Mouse (Mus musculus) megakaryocyte, adult 5-6 weeks (primary cell): Measurements from ENCODE around the gene Ccdc163. TPM values are rescaled to one million over a fixed set of nuclear protein-coding genes. Genes with fewer than 3 reads are reported as not detected.

Source experiments
- ATAC-seq: 2 replicates; pipeline ENCODE4 v1.8.0; 2016; ENCODE audit warnings: mild to moderate bottlenecking, inconsistent platforms; ENCODE audit not compliant: poor library complexity, severe bottlenecking
- total RNA-seq, 2 experiments: library from RNA; stranded (forward) in 1 of 2; stranded (reverse) in 1 of 2; fragments of 153-499, 151-499 nt in 1 of 2; fragments of 221-1000, 200-1000 nt in 1 of 2; gene quantifications; 2 replicates each; pipeline versions ENCODE4 v1.2.3 to v1.2.4; 2015 to 2017

The Ccdc163 gene
- total RNA-seq, 2 experiments from 2014 or later, result 19.2 to 34.7 TPM

- peak; percentile 82 for ATAC-seq
These were observed 60.2 kb downstream of the Ccdc163 start for GRCm38 (mm10) chr4:116768510-116768909.

- ATAC-seq, result peak; percentile 76
These were observed 60.8 kb downstream of the Ccdc163 start for GRCm38 (mm10) chr4:116769060-116769459.

GRCm38 (mm10) chr4:116776391-116776790 lies 68.1 kb downstream of the Ccdc163 start:
- no peak for ATAC-seq

- ATAC-seq, result peak; percentile 72
These were observed 68.8 kb downstream of the Ccdc163 start for GRCm38 (mm10) chr4:116777079-116777478.

- ATAC-seq, result no peak
These were observed 72.2 kb downstream of the Ccdc163 start for GRCm38 (mm10) chr4:116780541-116780940.

GRCm38 (mm10) chr4:116781366-116781765 lies 73.1 kb downstream of the Ccdc163 start:
- ATAC-seq, result peak; percentile 76

- no peak for ATAC-seq
These were observed 73.9 kb downstream of the Ccdc163 start for GRCm38 (mm10) chr4:116782171-116782570.

GRCm38 (mm10) chr4:116786587-116786986 lies 78.3 kb downstream of the Ccdc163 start:
- no peak for ATAC-seq

- ATAC-seq, result peak; percentile 95
These were observed 79.9 kb downstream of the Ccdc163 start for GRCm38 (mm10) chr4:116787985-116788760.

GRCm38 (mm10) chr4:116788956-116789355 lies 80.6 kb downstream of the Ccdc163 start:
- peak; percentile 74 for ATAC-seq

GRCm38 (mm10) chr4:116792453-116792852 lies 84.1 kb downstream of the Ccdc163 start:
- no peak for ATAC-seq

- no peak for ATAC-seq
These were observed 86.0 kb downstream of the Ccdc163 start for GRCm38 (mm10) chr4:116794273-116794672.

GRCm38 (mm10) chr4:116796442-116797110 lies 88.3 kb downstream of the Ccdc163 start:
- no peak for ATAC-seq

GRCm38 (mm10) chr4:116799901-116800300 lies 91.6 kb downstream of the Ccdc163 start:
- ATAC-seq, result peak; percentile 87

Other genes starting within 250 kb of the Ccdc163 start
- 22.1 and 28.7 TPM in 2 replicates for gene Mast2, start 244.3 kb upstream of the Ccdc163 start, total RNA-seq (2015)
- 10.5 and 11.7 TPM in 2 replicates for gene Mast2, start 244.3 kb upstream of the Ccdc163 start, total RNA-seq (2017)
- gene Ipp, start 201.0 kb upstream of the Ccdc163 start, total RNA-seq (2015), result 5.8 and 7.5 TPM in 2 replicates
- gene Ipp, start 201.0 kb upstream of the Ccdc163 start, total RNA-seq (2017), result 10.2 and 10.8 TPM in 2 replicates
- gene Tmem69, start 152.6 kb upstream of the Ccdc163 start, total RNA-seq (2015), result 17.5 and 20.8 TPM in 2 replicates
- gene Tmem69, start 152.6 kb upstream of the Ccdc163 start, total RNA-seq (2017), result 5.5 and 10.2 TPM in 2 replicates
- gene Gpbp1l1, start 150.9 kb upstream of the Ccdc163 start, total RNA-seq (2015), result 78.7 and 84.3 TPM in 2 replicates
- gene Gpbp1l1, start 150.9 kb upstream of the Ccdc163 start, total RNA-seq (2017), result 139 and 162 TPM in 2 replicates
- 2.7 and 3.3 TPM in 2 replicates for gene Ccdc17, start 111.9 kb upstream of the Ccdc163 start, total RNA-seq (2015)
- 2.6 and 4.3 TPM in 2 replicates for gene Ccdc17, start 111.9 kb upstream of the Ccdc163 start, total RNA-seq (2017)
- gene Nasp, start 80.6 kb upstream of the Ccdc163 start, total RNA-seq (2015), result 95.7 and 101 TPM in 2 replicates
- gene Nasp, start 80.6 kb upstream of the Ccdc163 start, total RNA-seq (2017), result 225 and 236 TPM in 2 replicates
- gene Akr1a1, start 56.8 kb upstream of the Ccdc163 start, total RNA-seq (2015), result 465 and 471 TPM in 2 replicates
- gene Akr1a1, start 56.8 kb upstream of the Ccdc163 start, total RNA-seq (2017), result 733 and 897 TPM in 2 replicates
- 556 and 644 TPM in 2 replicates for gene Prdx1, start 23.0 kb upstream of the Ccdc163 start, total RNA-seq (2015)
- 344 and 395 TPM in 2 replicates for gene Prdx1, start 23.0 kb upstream of the Ccdc163 start, total RNA-seq (2017)
- gene Mmachc, start 103 bp upstream of the Ccdc163 start, total RNA-seq (2015), result 8.1 and 10.9 TPM in 2 replicates
- 5.2 and 6.4 TPM in 2 replicates for gene Mmachc, start 103 bp upstream of the Ccdc163 start, total RNA-seq (2017)
- 29.1 and 38.5 TPM in 2 replicates for gene Tesk2, start 12.4 kb downstream of the Ccdc163 start, total RNA-seq (2015)
- gene Tesk2, start 12.4 kb downstream of the Ccdc163 start, total RNA-seq (2017), result 22.8 and 24.3 TPM in 2 replicates
- gene Toe1, start 99.1 kb downstream of the Ccdc163 start, total RNA-seq (2015), result 17.7 and 18.2 TPM in 2 replicates
- gene Toe1, start 99.1 kb downstream of the Ccdc163 start, total RNA-seq (2017), result 31.9 and 41.1 TPM in 2 replicates
- gene Mutyh, start 99.2 kb downstream of the Ccdc163 start, total RNA-seq (2015), result 5.3 and 10.8 TPM in 2 replicates
- 2.7 and 5.5 TPM in 2 replicates for gene Mutyh, start 99.2 kb downstream of the Ccdc163 start, total RNA-seq (2017)
- gene Hpdl, start 113.2 kb downstream of the Ccdc163 start, total RNA-seq (2015), result not detected in 2 replicates
- not detected in 2 replicates for gene Hpdl, start 113.2 kb downstream of the Ccdc163 start, total RNA-seq (2017)
- 0.02 and 0.16 TPM in 2 replicates for gene Zswim5, start 168.9 kb downstream of the Ccdc163 start, total RNA-seq (2015)
- gene Zswim5, start 168.9 kb downstream of the Ccdc163 start, total RNA-seq (2017), result not detected in 2 replicates